Mouse (Mus musculus) G1E-ER4 (cell line): ENCODE results near the gene Adam12. TPM values are rescaled to one million over a fixed set of nuclear protein-coding genes. Genes with fewer than 3 reads are reported as not detected.

Experiments used
- GATA1 ChIP-seq: IDR thresholded peaks from one replicate; pipeline ENCODE4 v1.8.0; 2012; ENCODE audit warnings: low read length, inconsistent platforms
- polyA plus RNA-seq: library from polyadenylated mRNA; stranded (reverse); fragments of >175 nt; gene quantifications from 2 replicates; pipeline ENCODE4 v1.2.3, GENCODE M21; 2012

Adam12 gene
- polyA plus RNA-seq, 1 experiment, result not detected

DNA sequence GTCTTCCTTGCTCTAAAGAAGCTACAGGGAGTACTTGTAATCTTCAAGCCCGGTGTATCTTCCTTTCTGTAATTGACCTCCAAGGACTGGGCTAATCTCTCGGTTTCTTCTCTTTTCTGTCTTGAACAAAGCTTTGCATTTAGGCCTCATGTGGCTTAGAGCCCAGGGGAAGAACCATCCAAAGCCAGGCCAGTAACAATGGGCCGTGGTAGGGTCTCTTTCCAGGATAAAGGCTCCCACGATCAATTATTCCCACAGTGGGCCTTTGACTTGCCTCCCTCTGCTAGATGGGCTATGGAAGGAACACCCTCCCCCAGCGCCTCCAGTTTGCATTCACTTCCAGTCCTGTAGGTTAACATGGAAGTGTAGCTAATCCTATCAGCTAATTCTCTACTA is 204.9 kb downstream of the Adam12 start:
- no peak for TF ChIP-seq GATA1

DNA sequence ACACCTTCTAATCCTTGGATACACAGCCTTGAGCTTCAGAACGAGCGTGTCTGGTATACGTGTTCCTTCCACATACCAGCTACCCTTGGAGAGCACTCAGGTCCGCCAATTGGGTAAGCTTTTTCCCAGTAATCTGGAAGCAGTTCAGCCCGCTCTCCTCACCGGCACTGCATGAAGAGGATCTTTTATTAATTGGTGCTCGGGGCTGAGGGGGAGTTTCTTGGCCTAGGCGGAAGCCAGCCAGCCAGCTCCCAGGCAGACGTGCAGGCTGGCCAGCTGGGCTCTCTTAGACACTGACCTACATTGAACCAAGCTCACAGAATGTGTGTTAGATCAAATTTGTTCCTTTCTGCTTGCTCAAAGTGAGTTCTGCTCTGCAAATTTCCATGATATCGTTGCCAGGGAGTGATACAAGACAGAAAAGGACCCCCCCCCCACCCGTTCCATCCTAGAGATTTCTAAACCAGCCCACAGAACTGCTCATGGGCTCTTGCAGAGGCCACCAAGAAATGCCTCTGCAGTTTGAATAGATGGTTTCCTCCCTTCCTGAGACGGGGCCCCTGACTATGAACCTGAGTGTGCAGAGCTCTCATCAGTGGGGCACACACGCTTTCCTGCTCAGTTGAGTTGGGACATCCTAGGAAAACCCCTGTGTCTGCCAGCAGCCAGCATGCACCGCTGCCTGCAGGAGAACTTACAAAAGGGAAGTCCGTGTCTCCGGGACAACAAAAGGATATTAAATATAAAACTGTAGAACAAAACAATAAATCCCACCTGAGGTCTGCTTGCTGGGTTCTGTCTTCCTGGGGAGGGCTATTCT is 205.5 kb downstream of the Adam12 start:
- no peak for TF ChIP-seq GATA1

DNA sequence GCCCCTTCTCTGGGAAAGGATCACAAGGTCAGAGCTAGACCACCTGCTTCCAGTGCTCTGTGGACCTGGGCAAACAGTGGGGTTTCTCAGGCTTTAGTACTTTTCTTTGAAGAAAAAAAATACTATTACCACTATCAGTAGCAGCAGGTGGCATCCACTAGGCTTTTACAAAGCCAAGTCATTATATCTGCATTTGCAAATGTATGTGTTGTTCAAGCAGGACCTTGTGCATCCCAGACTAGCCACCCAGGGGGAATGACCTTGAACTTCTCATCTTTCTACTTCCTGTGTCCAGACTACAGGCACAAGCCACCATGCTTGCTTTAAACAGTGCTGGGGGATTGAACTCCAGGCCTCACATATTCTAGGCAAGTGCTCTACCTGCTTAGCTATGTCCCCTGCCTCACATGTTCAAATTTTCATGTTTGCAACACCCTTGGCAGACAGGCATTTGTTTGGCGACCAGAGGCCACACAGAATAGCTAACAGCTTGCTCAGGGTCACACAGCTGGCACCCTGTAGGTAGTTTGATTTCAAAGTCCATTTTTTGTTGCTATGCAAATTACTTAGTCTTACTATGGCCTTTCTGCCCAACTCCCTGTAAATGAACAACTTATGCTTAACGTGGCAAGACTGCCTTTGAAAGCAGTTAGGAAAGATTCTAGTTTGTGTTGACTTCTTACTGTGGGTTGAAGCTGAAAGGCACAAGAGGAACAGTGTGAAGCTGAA is 209.6 kb downstream of the Adam12 start:
- TF ChIP-seq GATA1, result no peak

DNA sequence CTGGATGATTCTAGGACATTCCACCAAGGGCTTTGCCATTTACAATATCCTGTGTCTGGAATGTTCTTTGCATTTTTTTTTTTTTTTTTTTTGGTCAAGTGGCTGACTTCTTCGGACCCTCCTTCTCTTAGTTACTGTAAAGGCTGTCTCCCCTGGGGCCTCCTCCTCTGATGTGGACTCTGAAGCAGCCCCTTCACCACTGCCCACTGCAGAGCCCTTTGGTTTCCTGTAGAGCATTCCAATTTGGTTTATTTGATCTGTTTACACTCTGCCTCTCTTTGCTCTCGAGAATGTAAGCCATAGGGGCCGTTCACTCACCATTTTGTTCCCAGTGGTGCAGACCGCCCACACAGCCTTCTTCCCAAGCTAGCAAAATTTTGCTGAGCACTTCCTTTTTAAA is 216.7 kb downstream of the Adam12 start:
- TF ChIP-seq GATA1, result no peak

DNA sequence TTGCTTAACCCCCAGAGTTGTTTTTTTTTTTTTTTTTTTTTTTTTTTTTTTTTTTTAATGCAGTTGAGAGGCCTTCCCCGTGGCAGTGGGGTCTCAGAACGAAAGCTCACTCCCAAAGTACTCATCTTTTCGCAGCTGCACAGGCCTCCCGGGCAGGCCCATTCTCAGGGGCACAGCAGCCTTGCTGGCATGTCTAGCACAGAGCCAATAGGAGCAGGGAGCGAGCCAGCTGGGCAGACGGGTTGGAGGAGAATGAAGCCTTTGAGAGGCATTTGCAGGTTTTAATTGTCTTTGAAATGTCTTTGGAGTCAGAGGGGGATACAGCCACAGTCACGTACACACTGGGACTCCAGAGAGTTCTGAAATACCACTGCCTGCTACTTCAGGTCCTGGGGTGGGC is 217.2 kb downstream of the Adam12 start:
- no peak for TF ChIP-seq GATA1

DNA sequence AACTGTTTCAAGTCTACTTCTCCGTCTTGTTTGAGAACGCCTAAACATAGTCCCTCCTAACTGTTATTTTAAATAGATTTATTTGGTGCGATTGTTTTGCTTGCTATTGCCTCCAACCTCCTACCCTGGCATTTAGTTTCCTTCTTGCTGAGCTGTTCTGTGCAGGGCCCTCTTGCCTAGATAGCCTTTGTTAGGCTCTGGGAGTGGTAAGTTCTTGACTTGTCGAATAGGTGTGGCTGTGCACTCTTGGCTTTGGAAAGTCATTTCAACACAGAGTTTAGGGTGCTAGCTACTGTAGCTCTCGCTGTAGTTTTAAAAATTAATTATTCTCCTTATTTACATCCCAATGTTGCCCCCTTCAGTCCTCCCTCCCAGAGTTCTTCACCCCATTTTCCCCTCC is 222.8 kb downstream of the Adam12 start:
- TF ChIP-seq GATA1, result no peak

DNA sequence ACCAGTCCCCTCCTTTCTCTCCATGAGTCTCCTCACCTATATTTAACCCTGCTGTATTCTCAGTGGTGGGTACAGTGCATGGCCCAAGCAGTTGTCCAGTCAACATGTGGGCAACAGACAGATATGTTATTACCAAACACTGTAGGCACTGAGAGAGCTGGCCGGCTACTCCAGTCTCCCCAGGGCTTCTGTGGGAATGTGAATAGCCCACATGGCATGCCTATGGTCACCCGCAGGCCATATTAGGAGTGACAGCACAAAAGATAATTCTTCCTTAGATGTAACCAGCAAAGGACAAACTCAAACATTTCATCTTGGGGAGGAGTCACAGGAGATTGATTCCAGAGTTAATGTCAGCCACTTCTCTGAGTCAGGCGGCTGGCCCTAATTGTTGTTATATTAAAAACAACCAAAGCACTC is 224.0 kb downstream of the Adam12 start:
- no peak for TF ChIP-seq GATA1

DNA sequence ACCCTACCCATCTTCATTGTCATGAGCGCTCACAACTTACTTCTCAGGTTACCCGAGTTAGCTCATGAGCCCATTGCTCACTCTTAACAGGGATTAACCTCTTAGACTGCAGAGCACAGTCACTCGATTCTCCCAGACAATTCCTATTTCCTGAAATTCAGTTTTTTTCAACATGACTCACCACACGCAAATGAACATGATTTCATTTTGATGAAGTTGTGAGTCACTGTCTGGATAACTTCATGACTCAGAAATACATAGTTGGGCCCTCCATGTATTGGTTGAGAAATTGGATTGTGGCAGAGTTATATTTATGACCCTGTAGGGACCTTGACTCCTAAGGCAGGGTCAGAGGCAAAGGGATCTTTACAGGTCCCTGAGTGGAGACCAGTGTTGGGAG is 230.4 kb downstream of the Adam12 start:
- TF ChIP-seq GATA1, result no peak

DNA sequence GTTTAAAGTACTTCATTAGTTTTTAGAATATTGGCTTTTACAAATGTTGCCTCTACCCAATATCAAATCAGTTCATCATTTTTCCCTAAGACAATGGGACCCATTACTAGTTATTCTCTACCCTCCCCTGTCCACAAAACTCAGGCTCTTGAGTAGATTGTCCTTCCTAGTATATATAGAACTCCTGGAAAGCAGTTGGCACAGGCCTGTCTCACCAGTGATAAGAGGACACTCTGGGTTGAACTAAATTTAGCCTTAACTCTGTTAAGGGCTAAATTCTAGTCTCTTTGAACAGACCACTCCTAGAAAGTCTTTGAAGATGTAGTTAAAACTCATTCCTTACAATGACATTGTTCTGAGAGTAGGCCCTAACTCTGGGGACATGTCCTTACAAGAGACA is 241.0 kb downstream of the Adam12 start:
- TF ChIP-seq GATA1, result no peak

DNA sequence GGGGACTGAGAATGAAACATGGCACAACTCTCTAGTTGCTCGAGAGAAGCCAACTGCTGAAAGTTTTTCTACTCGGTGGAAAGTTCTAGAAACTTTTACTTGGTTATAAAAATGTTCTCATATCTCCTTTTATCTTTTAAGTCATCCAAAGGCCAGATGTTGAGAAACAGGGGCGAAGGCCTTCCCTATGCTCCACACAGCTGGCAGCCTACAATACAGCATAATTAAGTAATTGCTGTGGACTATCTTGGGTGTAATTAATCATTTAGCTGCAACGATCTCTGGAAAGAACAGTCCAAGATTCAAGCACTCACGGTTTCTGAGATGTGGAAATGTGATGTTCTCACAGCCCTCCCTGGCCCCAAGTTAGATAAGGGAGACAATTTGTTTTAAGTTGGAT is 243.6 kb downstream of the Adam12 start:
- TF ChIP-seq GATA1, result no peak

DNA sequence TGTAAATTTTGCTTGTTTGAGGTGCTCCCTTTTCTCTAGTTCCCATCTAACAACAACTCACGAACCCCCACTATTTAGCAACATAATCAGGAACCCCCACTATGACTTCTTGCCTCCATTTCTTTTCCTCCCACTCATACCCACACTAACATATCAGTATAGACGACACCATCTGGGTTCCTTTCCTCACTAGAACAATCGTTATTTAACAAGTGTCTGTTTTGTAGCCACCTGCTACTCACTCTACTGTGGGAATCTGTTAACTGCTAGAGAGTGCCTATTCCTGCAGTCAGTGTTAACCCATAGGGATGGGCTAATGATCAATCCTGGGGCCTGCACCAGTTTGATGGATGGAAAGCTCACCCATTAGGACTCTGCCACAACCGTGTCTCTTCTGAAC is 245.7 kb downstream of the Adam12 start:
- no peak for TF ChIP-seq GATA1

DNA sequence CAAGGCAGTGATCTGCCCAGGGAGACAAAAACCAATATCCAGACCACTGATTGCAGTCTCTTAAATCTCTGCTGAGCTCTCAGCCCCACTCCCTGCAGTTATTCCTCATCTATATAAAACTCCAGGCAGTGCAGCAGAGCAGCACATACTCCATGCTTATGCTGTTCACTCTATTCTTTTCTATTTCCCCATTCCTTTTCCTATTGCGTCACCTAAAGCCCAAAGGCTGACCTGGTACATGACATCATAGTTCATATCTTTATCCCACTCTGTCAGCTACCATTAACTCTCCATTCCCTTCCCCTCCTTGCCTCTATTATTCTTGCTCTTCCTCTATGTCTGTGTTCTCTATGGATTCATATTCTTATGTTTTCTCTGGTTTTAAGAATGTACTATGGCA is 246.3 kb downstream of the Adam12 start:
- no peak for TF ChIP-seq GATA1

DNA sequence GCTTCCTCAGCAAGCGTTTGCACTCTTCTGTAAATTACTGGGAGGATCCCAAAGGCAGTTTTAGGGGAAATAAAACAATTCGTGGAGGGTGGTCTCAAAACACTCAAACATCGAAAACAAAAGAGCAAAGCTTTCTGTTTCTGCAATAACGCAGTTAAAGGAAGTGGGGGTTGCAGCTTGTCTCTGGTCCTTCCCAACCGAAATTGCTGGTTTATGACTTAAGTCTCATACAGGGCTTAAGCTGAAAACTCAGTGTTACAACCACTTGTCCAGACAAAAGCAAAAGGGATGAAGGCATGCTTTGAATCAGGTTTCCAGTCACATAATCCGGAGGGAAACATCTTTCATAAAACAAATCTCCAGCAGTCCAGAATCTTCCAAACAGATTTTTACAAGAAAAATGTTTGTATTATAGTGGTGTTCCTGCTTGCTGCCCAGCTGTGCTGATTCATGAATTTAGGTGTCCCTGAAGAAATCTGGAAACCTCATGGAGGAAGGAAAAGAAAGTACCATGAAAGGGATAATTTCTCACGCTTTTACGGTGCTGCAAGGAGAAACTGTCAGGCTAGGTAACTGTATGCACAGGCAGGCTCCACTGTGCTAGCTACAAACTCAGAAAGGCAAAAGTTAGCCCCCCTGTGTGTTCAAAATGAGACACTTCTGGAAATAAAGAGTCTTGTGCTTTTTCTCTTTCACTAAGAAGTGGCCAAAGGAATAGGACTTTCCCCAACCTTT is 255.4 kb downstream of the Adam12 start:
- no peak for TF ChIP-seq GATA1

DNA sequence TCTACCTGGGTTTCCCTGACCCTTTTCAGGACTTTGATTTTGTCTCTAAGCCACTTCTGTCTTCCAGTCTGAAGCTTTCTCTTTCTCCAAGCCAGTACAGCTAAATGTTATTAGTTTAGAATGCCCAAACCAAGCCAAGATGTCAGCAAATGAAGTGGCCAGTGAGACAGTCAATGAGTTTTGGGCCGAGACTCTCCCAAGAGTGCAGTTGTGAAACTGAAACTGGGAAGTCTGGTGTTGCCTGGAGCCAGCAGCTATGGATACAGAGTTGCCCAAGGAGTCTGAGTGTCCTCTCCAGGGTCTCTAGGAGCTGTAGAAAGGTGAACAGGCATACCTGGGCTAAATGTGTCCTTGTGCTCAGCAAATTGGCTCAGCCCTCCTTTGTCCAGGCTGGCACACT is 260.9 kb downstream of the Adam12 start:
- TF ChIP-seq GATA1, result no peak

DNA sequence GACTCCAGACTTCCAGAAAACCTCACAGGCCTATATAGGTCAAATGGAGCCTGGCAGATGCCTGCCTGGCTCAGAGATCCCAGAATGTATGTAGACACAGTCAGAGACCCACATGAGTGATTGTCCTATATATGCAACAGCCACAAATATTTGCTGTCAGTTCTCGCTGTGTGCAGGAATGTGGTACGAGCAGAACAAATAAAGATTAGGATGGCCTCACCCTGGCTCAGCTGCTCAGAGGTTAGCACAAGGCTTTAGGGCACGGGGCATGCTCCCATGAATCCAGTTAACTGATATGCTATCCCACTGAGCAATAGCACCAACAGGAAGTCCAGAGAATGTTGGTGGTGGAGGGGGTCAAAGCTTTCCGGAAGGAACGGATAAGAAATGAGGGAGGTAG is 261.5 kb downstream of the Adam12 start:
- no peak for TF ChIP-seq GATA1

DNA sequence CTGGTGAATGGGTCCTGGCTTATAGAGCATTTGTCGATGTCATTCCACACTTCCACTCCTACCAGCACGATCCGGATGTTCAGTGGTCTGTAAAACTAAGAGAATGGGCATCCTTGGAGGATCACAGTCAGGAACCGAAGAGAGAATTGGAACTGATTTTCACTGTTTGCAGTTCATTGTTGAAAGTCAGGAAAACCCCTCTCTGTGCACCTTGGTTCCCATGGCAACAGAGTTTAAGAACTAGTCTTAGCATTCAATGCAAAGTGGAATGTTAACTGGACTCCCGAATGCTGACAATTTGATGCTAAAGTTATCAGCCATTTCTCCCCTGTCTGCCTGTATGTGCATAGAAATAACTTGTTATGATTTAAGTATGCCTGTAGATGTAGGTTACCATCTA is 264.0 kb downstream of the Adam12 start:
- no peak for TF ChIP-seq GATA1
